Mouse (Mus musculus): Measurements from ENCODE around the gene Thoc6. TPM values are rescaled to one million over a fixed set of nuclear protein-coding genes. Genes with fewer than 3 reads are reported as not detected.

Gene Thoc6
- polyA plus RNA-seq (2012): 96.9 and 107 TPM in 2 replicates

DNA sequence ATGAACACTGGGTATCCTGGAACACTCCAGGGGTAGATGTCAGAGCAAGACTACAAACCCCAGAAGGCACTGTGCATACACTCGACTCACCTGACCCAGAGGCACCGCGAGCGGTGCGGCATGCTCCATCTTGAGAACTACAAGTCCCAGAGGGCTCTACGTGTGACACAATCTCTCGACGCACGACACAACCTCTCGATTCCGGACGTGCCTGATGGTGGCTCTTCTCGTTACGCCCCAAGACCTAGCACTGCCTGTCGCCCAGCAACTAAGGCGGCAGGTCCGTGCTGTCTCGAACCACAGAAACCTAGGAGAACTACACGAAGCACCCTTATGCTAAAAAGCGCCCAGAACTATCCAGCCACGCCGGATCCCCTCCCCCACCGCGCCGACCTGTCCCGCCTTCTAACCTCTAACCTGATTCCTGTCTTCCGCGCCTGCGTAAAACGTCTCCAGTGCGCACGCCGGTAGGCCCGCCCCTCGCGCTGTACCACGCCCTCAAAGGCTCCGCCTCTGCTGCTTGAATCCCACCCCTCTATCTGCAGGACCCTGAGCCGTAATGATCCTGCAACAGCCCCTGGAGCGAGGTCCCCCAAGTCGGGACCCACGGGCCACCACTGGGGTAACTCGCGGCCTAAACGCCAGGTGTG, at the start of gene Thoc6, which contains the start of gene Hcfc1r1:
Gene Thoc6 (minus strand): TSS at position 459 of the 650 bp plus-strand sequence.
Gene Hcfc1r1 (plus strand): TSS at position 173 of the 650 bp plus-strand sequence.
- TF ChIP-seq GATA1 (IDR thresholded peaks at IDR 0.05; ENCODE audit: low read length): no peak

DNA sequence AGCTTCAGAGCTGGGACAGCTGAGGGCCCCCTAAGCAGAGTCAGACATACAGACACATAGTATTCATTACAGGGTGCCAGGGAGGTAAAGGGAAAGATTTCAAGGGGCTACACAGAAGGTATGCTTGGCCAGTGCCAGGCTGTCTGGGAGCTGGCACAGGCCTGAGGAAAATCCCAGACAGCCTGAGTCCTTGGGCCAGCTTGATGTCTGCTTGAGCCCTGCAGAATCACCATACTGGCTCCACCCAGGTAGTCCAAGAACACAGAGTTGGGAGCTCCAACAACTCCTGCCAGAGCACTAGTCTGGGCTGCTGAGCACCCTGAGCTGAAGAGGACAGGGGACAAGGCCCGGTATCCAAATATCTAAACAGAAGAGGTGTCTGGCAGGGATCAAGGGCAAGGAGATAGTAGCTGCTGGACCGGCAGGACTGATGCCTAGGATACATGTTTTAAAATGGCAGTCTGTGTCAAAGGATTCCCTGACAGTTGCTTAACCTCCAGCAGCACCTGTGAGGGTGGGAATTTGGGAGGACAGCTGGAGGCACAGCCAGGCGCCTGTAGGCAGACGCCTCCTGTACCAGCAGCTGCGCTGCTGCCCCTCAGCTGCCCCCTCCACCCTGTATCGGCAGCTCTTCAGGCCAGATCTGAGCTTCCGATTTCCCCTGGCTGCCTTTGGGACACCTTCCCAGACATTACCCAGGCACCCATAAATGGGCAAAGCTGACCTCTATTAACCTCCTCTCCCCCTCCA, 48.9 kb upstream of the Thoc6 start, which contains the start of gene 1520401A03Rik:
Gene 1520401A03Rik (minus strand): TSS at position 408 of the 750 bp plus-strand sequence.
- no peak for TF ChIP-seq GATA1 (IDR thresholded peaks at IDR 0.05; ENCODE audit: low read length)

DNA sequence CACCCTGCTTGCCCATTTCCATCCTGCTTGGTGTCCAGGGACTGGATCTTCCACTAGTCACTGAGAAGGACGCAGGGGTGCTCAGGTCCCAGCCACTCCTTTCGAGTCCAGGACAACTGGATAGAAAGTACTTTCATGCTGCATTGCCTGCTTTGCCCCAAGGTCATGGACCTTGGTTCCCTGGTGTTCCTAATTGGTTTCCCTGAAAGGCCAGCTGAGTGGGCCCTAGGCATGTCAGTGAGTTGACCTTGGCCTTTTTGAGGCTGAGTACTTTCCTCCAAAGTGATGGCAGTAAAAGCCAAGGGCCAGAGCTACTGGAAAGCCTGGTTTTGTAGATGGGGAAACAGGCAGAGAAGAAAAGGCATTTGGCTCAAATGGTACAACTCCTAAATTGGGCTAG, 48.2 kb upstream of the Thoc6 start:
- no peak for TF ChIP-seq GATA1 (IDR thresholded peaks at IDR 0.05; ENCODE audit: low read length)

DNA sequence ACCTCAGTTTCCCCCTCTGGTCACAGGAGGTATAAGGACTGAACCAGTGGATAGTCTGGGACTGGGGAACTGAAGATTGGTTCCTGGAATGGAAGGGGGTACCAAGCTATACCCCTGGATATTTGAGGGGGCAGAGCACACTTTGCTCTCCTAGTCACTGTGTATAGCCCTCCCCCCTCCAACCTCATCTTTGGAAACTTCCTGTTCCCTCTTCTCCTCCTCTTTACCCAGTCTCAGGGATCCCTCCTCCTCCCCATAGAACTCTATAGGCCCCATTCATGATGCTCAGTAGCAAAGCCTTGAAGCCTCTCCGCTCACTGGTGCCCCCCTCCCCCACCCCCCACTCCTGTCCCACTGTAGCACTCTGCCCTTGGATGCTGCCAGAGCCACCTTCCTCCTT, 45.8 kb upstream of the Thoc6 start:
- TF ChIP-seq GATA1 (IDR thresholded peaks at IDR 0.05; ENCODE audit: low read length): no peak

DNA sequence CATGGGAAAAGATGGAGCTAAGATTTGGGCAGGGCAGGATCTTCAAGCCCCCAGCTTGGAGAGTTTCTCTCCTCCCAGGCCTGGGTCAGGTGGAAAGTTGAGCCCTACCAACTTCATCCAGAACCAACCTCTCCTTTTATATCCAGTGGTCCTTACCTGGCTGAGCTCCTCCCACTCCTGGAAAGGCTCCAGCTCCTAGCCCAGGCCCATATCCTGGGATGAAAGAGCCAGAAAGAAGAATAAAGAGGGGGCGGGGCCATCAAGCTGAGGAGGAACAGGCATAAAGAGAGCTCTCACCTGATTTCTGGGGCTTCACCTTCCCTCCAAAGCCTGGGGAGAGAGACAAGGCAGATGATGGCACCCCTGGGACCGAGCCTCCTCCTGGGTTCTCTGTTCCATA, 43.3 kb upstream of the Thoc6 start:
- TF ChIP-seq GATA1 (IDR thresholded peaks at IDR 0.05; ENCODE audit: low read length): no peak

DNA sequence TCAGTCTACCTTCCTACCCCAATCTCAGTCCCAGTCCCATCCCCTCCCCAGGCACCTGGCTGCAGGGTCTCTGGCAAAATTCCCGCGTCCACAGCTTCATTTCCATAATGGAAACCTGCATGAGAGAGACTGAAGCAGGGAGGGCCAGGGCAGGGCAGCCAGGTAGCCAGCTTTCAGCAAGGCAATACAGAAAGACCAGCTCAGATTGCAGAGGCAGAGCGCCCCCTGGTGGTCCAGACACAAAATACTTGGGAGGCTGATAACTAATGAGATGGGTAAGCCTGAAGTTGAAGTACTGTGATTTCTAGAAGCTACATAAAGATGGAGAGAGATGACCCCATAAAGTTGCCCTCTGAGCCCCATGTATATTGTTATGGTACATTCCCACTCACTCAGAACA, 32.5 kb upstream of the Thoc6 start:
- no peak for TF ChIP-seq GATA1 (IDR thresholded peaks at IDR 0.05; ENCODE audit: low read length)

DNA sequence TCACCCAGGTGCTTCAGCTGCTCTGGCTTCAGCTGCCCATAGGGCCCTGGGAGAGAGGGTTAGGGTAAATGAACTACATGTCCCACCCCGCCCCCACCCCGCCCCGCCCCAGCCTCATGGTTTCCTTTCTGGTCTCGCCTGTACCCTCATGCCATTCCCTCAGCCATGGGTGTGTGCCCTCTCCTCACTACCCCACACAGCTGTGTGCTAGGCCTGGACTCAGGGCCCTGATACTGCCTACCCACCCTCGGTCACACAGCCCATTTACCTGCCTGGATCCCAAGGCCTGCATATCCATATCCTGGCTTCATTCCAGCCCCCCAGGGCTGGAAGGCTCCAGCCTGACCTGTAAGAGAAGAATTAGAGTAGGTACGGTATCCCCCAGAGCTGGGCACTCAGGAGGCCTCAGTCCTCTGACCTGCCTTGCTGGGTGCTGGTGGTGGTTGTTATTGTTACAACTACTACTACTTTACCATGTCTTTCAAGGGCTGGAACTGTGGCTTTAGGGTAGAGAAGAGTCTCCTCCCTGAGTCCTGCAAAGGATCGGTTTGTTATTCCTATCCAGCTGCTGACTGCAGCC, 31.9 kb upstream of the Thoc6 start:
- TF ChIP-seq GATA1 (IDR thresholded peaks at IDR 0.05; ENCODE audit: low read length): no peak

DNA sequence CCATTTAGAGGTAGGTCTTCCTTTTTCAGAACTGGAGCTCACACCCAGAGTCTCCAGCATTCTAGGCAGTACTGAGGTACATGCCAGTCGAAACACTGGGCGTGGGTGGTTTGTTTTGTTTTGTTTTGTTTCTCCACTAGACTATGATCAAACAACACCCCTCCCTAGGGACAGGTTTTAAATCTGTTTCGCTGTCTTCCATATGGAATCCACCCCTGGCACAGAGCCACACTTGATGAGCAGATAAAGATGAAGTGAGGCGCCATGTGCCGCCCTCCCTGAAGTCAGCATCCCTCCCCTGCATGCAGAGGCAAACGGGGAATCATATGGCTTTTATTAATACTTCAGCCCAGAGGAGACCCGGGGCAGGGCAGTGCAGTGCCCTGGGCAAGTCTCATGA, 31.1 kb upstream of the Thoc6 start:
- TF ChIP-seq GATA1 (IDR thresholded peaks at IDR 0.05; ENCODE audit: low read length): no peak

DNA sequence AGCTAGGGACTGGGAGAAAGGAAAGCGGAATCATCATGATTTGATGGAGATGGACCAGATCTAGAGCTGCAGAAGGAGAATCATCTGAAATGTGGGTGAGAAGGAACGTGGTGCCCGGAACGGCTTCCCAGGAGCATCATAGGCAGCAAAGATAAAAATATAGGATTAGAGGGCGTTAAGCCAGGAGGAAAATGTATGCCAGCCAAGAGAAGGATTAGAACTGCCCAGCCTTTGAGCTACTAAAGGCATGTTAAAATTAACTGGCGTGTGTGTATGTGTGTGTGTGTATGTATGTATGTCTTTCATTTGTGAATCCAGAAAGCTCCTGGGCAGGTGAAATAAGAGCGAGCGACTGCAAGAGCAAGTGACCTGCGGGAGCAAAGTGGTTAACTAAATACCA, 29.6 kb upstream of the Thoc6 start:
- TF ChIP-seq GATA1 (IDR thresholded peaks at IDR 0.05; ENCODE audit: low read length): no peak

DNA sequence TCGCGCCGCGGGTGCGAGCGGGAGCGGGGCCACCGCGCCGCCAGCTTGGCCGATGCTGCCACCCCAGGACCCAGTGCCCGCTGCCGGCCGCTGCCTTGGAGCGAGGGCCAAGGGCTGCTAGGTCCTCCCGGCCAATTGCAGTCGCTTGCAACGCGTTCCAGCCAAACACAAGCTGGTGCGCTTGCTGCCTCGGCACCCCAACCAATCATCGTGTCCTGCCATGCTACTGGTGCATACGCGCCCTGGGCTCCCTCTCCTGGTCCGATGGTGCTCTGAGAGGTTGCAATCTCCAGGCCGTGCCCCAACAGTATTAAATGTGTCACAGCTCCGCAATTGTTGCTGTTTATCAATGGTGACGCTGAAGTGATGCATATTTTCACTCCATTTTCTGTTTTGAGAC, 26.4 kb upstream of the Thoc6 start:
- TF ChIP-seq GATA1 (IDR thresholded peaks at IDR 0.05; ENCODE audit: low read length): no peak

DNA sequence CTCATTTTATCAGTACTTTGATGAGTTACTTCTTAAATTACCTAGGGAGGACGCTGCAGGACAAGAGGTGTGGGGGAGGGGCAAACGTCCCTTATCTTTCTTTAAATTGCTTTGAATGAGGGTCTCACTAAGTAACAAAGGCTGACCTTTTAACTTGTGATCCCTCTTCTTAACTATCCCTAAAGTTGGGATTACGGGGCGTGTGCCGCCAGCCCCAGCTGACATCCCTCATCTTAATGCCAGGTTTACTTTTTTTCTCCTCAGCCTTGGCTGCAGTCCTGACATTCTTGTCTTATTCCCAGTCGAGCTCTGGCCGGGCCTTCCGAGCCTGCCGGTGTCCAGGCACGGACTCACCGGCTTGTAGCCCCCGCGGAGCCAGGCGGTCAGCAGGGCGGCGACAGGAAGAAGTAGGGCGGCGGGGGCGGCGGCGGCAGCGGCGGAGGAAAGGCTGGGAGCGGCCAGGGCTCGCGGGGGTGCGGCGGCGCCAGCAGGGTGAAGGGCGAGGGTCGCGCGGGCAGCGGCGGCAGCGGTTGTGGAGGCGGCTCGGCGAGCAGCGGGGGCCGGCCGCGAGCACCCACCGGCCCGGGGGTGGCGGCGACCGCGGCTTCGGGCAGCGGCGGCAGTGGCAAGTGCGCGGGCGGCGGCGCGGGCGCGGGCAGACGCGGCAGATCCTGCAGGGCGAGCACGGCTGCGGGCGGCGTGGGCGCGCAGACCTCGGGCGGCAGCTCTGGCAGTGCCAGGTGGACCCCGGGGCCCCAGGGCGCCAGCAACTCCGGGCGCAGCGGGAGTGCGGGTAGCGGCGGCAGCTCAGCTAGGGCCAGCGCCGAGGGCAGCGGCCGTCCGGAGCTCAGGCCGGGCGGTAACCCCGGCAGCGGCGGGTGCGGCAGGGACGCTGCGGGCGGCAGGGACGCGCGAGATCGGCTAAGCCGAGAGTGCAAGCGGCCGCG, 25.7 kb upstream of the Thoc6 start:
- no peak for TF ChIP-seq GATA1 (IDR thresholded peaks at IDR 0.05; ENCODE audit: low read length)

DNA sequence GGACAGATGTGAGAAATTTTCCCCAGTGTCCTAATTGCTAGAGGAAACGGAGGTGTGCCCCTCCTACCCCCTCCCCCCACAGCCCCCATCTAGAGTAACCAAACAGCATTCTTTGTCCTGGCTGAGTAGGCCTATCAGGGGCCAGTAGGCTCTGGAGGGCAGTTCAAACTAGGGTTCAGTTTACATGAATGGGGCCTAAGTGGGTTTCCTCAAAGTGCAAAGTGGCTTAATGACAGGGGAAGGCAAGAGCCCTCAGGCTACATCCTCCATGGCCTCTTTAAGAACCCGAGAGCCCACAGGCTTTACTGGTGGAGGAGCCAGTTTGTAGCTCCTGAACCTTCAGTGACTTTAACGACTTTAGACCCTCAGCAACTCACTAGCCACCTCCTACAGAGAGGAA, 22.1 kb upstream of the Thoc6 start:
- TF ChIP-seq GATA1 (IDR thresholded peaks at IDR 0.05; ENCODE audit: low read length): no peak

DNA sequence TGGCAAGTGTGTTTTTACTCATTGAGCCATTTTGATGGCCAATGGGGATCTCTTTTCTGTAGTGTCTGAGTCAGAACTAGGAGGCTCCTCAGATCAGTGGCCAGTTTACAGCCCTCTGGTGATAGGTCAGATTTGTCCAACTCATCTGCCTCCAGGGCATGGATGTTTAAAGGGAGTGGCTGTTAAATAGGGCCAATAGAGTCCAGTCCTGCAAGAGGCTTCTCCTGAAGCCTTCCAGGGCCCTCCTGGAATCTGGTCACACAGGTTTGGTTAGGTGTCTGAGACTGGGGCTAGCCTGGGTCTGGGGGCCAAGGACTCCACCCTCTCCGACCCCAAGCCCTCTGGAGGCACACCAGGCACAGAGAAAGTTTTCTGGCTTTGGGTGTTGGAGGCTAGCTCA, 20.8 kb upstream of the Thoc6 start:
- no peak for TF ChIP-seq GATA1 (IDR thresholded peaks at IDR 0.05; ENCODE audit: low read length)

DNA sequence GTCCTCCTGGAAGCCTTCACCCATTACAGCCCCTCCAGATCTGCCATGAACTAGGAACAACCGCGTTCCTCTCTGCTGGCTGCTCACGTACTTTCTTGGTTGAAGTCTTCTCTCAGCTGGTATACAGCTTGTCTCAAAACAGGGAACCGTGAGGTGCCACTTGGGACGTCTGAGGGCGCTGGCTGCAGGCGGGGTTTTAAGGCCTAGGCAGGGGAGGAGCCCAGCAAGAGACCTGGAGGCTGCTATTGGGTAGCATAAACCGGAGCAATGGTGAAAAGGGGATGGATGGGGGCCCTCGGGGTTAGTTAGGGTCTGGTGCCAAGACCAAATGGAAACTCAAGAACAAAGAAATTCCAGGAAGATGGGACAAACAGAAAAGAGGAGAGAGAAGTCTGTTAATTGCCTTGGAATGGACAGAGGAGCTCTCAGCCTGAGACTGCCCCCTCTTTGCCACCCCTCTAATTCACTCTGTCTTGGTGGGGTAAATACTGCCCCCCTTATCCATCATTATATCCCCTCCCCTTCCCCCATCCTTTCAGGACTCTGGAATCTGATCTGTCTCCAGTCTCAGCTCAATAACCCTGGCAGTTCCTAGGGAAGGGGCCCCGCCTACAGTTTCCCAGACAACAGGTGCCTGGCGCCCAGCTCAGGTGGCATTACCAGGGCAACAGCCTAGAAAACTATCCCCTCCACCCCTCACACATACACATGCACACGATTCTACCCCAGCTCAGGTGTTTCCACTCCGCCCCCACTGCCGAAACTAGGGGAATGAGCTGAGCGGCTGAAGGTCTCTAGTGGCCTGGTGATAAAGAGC, 10.4 kb upstream of the Thoc6 start, which contains the start of gene Cldn9:
Gene Cldn9 (minus strand): TSS at position 171 of the 817 bp plus-strand sequence.
- TF ChIP-seq GATA1 (IDR thresholded peaks at IDR 0.05; ENCODE audit: low read length): no peak
